Mouse (Mus musculus) c-Kit-positive CD71-negative TER-119-negative erythroid progenitor cells, embryonic 14.5 days (primary cell): ENCODE data around the gene Rasgef1b.

Experiments used
- DNase-seq: peaks from one replicate; pipeline ENCODE4 v3.0.0-alpha.2; 2013; ENCODE audit warnings: low read depth

Rasgef1b gene

GRCm38 (mm10) chr5:99707261-99707660 is 21.6 kb downstream of the Rasgef1b start:
- DNase-seq: no peak

- DNase-seq: no peak
Measured at GRCm38 (mm10) chr5:99701811-99702210, 27.1 kb downstream of the Rasgef1b start.

- DNase-seq: no peak
Measured at GRCm38 (mm10) chr5:99694712-99695360, 34.0 kb downstream of the Rasgef1b start.

- no peak for DNase-seq
Measured at GRCm38 (mm10) chr5:99689909-99690308, 39.0 kb downstream of the Rasgef1b start.

GRCm38 (mm10) chr5:99687894-99688293 is 41.0 kb downstream of the Rasgef1b start:
- no peak for DNase-seq

GRCm38 (mm10) chr5:99684023-99684422 is 44.8 kb downstream of the Rasgef1b start:
- no peak for DNase-seq

GRCm38 (mm10) chr5:99669971-99670571 is 58.8 kb downstream of the Rasgef1b start:
- no peak for DNase-seq

- no peak for DNase-seq
Measured at GRCm38 (mm10) chr5:99656024-99656423, 72.8 kb downstream of the Rasgef1b start.

GRCm38 (mm10) chr5:99652931-99653330 is 75.9 kb downstream of the Rasgef1b start:
- DNase-seq: no peak

- no peak for DNase-seq
Measured at GRCm38 (mm10) chr5:99641407-99641806, 87.5 kb downstream of the Rasgef1b start.

- DNase-seq: no peak
Measured at GRCm38 (mm10) chr5:99636575-99636974, 92.3 kb downstream of the Rasgef1b start.

GRCm38 (mm10) chr5:99634010-99634541 is 94.8 kb downstream of the Rasgef1b start:
- no peak for DNase-seq

GRCm38 (mm10) chr5:99633548-99633947 is 95.3 kb downstream of the Rasgef1b start:
- no peak for DNase-seq

- DNase-seq: peak; percentile 34
Measured at GRCm38 (mm10) chr5:99632649-99633310, 96.1 kb downstream of the Rasgef1b start.

GRCm38 (mm10) chr5:99630087-99630486 is 98.8 kb downstream of the Rasgef1b start:
- no peak for DNase-seq

- no peak for DNase-seq
Measured at GRCm38 (mm10) chr5:99625603-99626002, 103.3 kb downstream of the Rasgef1b start.

GRCm38 (mm10) chr5:99620771-99621170 is 108.1 kb downstream of the Rasgef1b start:
- no peak for DNase-seq

- DNase-seq: no peak
Measured at GRCm38 (mm10) chr5:99617271-99617800, 111.5 kb downstream of the Rasgef1b start.

GRCm38 (mm10) chr5:99613321-99614118 is 115.3 kb downstream of the Rasgef1b start:
- DNase-seq: no peak

- DNase-seq: no peak
Measured at GRCm38 (mm10) chr5:99607602-99608001, 121.3 kb downstream of the Rasgef1b start.

GRCm38 (mm10) chr5:99606164-99606858 is 122.6 kb downstream of the Rasgef1b start:
- no peak for DNase-seq
